Mouse (Mus musculus) liver, embryonic 13.5 days (tissue): ENCODE data around the gene Hoxd12. TPM values are rescaled to one million over a fixed set of nuclear protein-coding genes. Genes with fewer than 3 reads are reported as not detected.

Experiments used
- ATAC-seq: fragments of 200-750 bp; cut with Nextera tagmentation; 2 replicates; pipeline ENCODE4 v1.8.0; 2017; ENCODE audit warnings: low read depth, mild to moderate bottlenecking, moderate number of reproducible peaks, moderate library complexity
- DNase-seq: peaks from one replicate; pipeline ENCODE4 v3.0.0; 2022
- H3K27ac ChIP-seq: fragments of 300-500 bp; sonication (generic); 2 replicates; pipeline ENCODE4 v1.5.1; 2015; ENCODE audit warnings: moderate library complexity, mild to moderate bottlenecking, inconsistent platforms
- H3K27me3 ChIP-seq: fragments of 300-500 bp; sonication (generic); 2 replicates; pipeline ENCODE4 v1.6.1; 2015; ENCODE audit warnings: mild to moderate bottlenecking, inconsistent platforms
- H3K36me3 ChIP-seq: fragments of 300-500 bp; sonication (generic); 2 replicates; pipeline ENCODE4 v1.6.1; 2015; ENCODE audit warnings: mild to moderate bottlenecking, inconsistent platforms
- H3K4me1 ChIP-seq: fragments of 300-500 bp; sonication (generic); replicated peaks from 2 replicates; pipeline ENCODE4 v1.6.1; 2015; ENCODE audit warnings: inconsistent platforms
- H3K4me2 ChIP-seq: fragments of 300-500 bp; sonication (generic); 2 replicates; pipeline ENCODE4 v1.6.1; 2015; ENCODE audit warnings: inconsistent platforms, mild to moderate bottlenecking, moderate library complexity
- H3K4me3 ChIP-seq: fragments of 300-500 bp; sonication (generic); replicated peaks from 2 replicates; pipeline ENCODE4 v1.5.1; 2015; ENCODE audit warnings: mild to moderate bottlenecking, inconsistent platforms
- H3K9ac ChIP-seq: fragments of 300-500 bp; sonication (generic); 2 replicates; pipeline ENCODE4 v1.6.1; 2015; ENCODE audit warnings: mild to moderate bottlenecking, inconsistent platforms
- H3K9me3 ChIP-seq: fragments of 300-500 bp; sonication (generic); replicated peaks from 2 replicates; pipeline ENCODE4 v1.6.1; 2016; ENCODE audit warnings: inconsistent platforms
- WGBS: fragments of 180-500 bp; shearing (Covaris S2); methylation state at CpG from one replicate; pipeline ENCODE4 v1.1.7; 2015; ENCODE audit not compliant: insufficient replicate concordance; 5-methylcytosine and 5-hydroxymethylcytosine counted together
- polyA plus RNA-seq: library from polyadenylated mRNA; unstranded; fragments of >200 nt; fragmentation: Nextera tagmentation; extraction: Ambion mirVana; gene quantifications from 2 replicates; pipeline ENCODE4 v1.2.1, GENCODE M21; 2015

The Hoxd12 gene
- polyA plus RNA-seq, 1 experiment from 2014 or later: not detected

GRCm38 (mm10) chr2:74699664-74700545 is 25.1 kb downstream of the Hoxd12 start:
- H3K27ac ChIP-seq: no peak overlapping the region

GRCm38 (mm10) chr2:74700546-74701112 is 25.8 kb downstream of the Hoxd12 start:
- Histone ChIP-seq H3K27me3 (peaks cover 100% of the 10 kb centered on the region), H3K4me3 (no peak overlapping the region), H3K4me1 (peaks cover 20% of the 10 kb centered on the region), H3K4me2 (no peak overlapping the region), H3K9ac (no peak overlapping the region), H3K36me3 (no peaks in the 10 kb centered on the region), H3K27ac (no peak overlapping the region), H3K9me3 (no peaks in the 10 kb centered on the region)
- 13% methylated on average over 22 of the region's 22 CpGs for WGBS
- no peak for ATAC-seq
- no peak for DNase-seq

More at GRCm38 (mm10) chr2:74699664-74700545, 25.1 kb downstream of the Hoxd12 start:
- Histone ChIP-seq H3K4me2 (no peak overlapping the region), H3K9ac (no peak overlapping the region), H3K27me3 (peaks cover 100% of the 10 kb centered on the region), H3K9me3 (no peaks in the 10 kb centered on the region), H3K4me3 (no peak overlapping the region), H3K36me3 (no peaks in the 10 kb centered on the region), H3K4me1 (peaks cover 13% of the 10 kb centered on the region)
- DNase-seq: no peak
- 9% methylated on average over 23 of the region's 23 CpGs for WGBS
- ATAC-seq: no peak

GRCm38 (mm10) chr2:74701949-74702819 is 27.4 kb downstream of the Hoxd12 start:
- no peak overlapping the region for H3K9ac ChIP-seq
- peaks cover 22% of the 10 kb centered on the region for H3K4me1 ChIP-seq
- peaks cover 99% of the 10 kb centered on the region for H3K27me3 ChIP-seq
- peak; percentile 17 for DNase-seq
- ATAC-seq: no peak
- no peaks in the 10 kb centered on the region for H3K36me3 ChIP-seq
- WGBS: 14% methylated on average over 17 of the region's 17 CpGs
- H3K4me3 ChIP-seq: no peak overlapping the region
- no peak overlapping the region for H3K4me2 ChIP-seq
- no peaks in the 10 kb centered on the region for H3K9me3 ChIP-seq
- H3K27ac ChIP-seq: no peak overlapping the region

- Histone ChIP-seq H3K9ac (no peak overlapping the region), H3K27me3 (peaks cover 99% of the 10 kb centered on the region), H3K4me1 (peaks cover 20% of the 10 kb centered on the region), H3K9me3 (no peaks in the 10 kb centered on the region), H3K36me3 (no peaks in the 10 kb centered on the region), H3K27ac (no peak overlapping the region), H3K4me2 (no peak overlapping the region), H3K4me3 (no peak overlapping the region)
- WGBS: 26% methylated on average over 6 of the region's 6 CpGs
- DNase-seq (no peak), ATAC-seq (no peak)
These were observed 28.0 kb downstream of the Hoxd12 start for GRCm38 (mm10) chr2:74702820-74703219.

GRCm38 (mm10) chr2:74703317-74703716 is 28.5 kb downstream of the Hoxd12 start:
- Histone ChIP-seq H3K36me3 (no peaks in the 10 kb centered on the region), H3K27ac (no peak overlapping the region), H3K4me3 (no peak overlapping the region), H3K9ac (no peak overlapping the region), H3K4me2 (no peak overlapping the region), H3K27me3 (peaks cover 99% of the 10 kb centered on the region), H3K4me1 (peaks cover 15% of the 10 kb centered on the region), H3K9me3 (no peaks in the 10 kb centered on the region)
- ATAC-seq (no peak), DNase-seq (no peak)
- 13% methylated on average over 10 of the region's 10 CpGs for WGBS

GRCm38 (mm10) chr2:74703720-74704392 is 29.0 kb downstream of the Hoxd12 start:
- Histone ChIP-seq H3K27ac (no peak overlapping the region), H3K4me3 (no peak overlapping the region), H3K4me2 (no peak overlapping the region), H3K9me3 (no peaks in the 10 kb centered on the region), H3K9ac (no peak overlapping the region), H3K36me3 (no peaks in the 10 kb centered on the region), H3K27me3 (peaks cover 99% of the 10 kb centered on the region), H3K4me1 (peaks cover 13% of the 10 kb centered on the region)
- DNase-seq: no peak
- ATAC-seq: no peak
- 5% methylated on average over 26 of the region's 26 CpGs for WGBS

- Histone ChIP-seq H3K9ac (no peak within 1 kb of the TSS), H3K27ac (no peak within 1 kb of the TSS), H3K4me1 (peaks cover 13% of the 10 kb centered on the region), H3K27me3 (peaks cover 99% of the 10 kb centered on the region), H3K36me3 (no peaks in the 10 kb centered on the region), H3K9me3 (no peaks in the 10 kb centered on the region), H3K4me2 (peak within 1 kb of the TSS; percentile 61), H3K4me3 (peak within 1 kb of the TSS; percentile 50)
- no peak for DNase-seq
- 2% methylated on average over 37 of the region's 52 CpGs for WGBS
- ATAC-seq: no peak
These were observed 29.7 kb downstream of the Hoxd12 start, which contains the start of gene Hoxd8 for GRCm38 (mm10) chr2:74704393-74704998. Gene Hoxd8 (plus strand): TSS chr2:74704615.

GRCm38 (mm10) chr2:74704999-74705466 is 30.2 kb downstream of the Hoxd12 start:
- ATAC-seq (no peak), DNase-seq (no peak)
- Histone ChIP-seq H3K27me3 (peaks cover 99% of the 10 kb centered on the region), H3K9ac (no peak overlapping the region), H3K27ac (no peak overlapping the region), H3K36me3 (no peaks in the 10 kb centered on the region), H3K4me1 (peaks cover 13% of the 10 kb centered on the region), H3K4me2 (peak overlapping the region; percentile 61), H3K4me3 (peak overlapping the region; percentile 50), H3K9me3 (no peaks in the 10 kb centered on the region)
- 0% methylated on average over 25 of the region's 66 CpGs for WGBS

GRCm38 (mm10) chr2:74705467-74706089 is 30.8 kb downstream of the Hoxd12 start:
- no peak for ATAC-seq
- H3K9ac ChIP-seq: no peak overlapping the region
- WGBS: 1% methylated on average over 68 of the region's 85 CpGs

GRCm38 (mm10) chr2:74706393-74706960 is 31.7 kb downstream of the Hoxd12 start:
- no peak overlapping the region for H3K4me2 ChIP-seq
- 5% methylated on average over 13 of the region's 13 CpGs for WGBS
- no peak for DNase-seq

More at GRCm38 (mm10) chr2:74705467-74706089, 30.8 kb downstream of the Hoxd12 start:
- DNase-seq: no peak
- no peaks in the 10 kb centered on the region for H3K9me3 ChIP-seq
- peak overlapping the region; percentile 61 for H3K4me2 ChIP-seq
- no peaks in the 10 kb centered on the region for H3K36me3 ChIP-seq
- peaks cover 13% of the 10 kb centered on the region for H3K4me1 ChIP-seq
- peaks cover 99% of the 10 kb centered on the region for H3K27me3 ChIP-seq
- H3K27ac ChIP-seq: no peak overlapping the region
- H3K4me3 ChIP-seq: peak overlapping the region; percentile 50

More at GRCm38 (mm10) chr2:74706393-74706960, 31.7 kb downstream of the Hoxd12 start:
- Histone ChIP-seq H3K9ac (no peak overlapping the region), H3K36me3 (no peaks in the 10 kb centered on the region), H3K9me3 (no peaks in the 10 kb centered on the region), H3K27me3 (peaks cover 99% of the 10 kb centered on the region), H3K27ac (no peak overlapping the region), H3K4me1 (peaks cover 13% of the 10 kb centered on the region), H3K4me3 (no peak overlapping the region)
- ATAC-seq: no peak
